Mouse (Mus musculus) stomach, postnatal 0 days (tissue): ENCODE data around the gene Togaram2.

Source experiments
- CTCF ChIP-seq: IDR thresholded peaks from 2 replicates; pipeline ENCODE4 v1.5.1; 2016; ENCODE audit warnings: antibody characterized with exemption, low read depth, mild to moderate bottlenecking, moderate library complexity
- EP300 ChIP-seq: optimal IDR thresholded peaks from 2 replicates; pipeline ENCODE3; 2016; ENCODE audit warnings: antibody characterized with exemption

DNA sequence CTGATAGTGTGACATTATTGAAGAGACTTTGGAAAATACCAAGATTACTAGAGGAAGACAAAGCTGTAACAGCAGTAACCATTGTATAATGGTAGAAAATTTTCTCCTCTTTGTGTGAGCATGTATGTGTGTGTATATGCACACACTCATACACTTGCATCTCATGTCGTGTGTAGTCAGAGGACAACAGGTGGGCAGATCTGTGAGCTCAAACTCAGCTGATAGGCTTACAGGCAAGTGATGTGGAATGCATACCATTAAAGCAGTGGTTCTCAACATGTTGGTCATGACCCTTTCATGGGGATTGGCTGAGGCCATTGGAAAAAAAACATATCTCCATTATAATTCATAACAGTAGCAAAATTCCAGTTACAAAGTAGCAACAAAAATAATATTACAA, 12.7 kb upstream of the Togaram2 start:
- TF ChIP-seq CTCF (no peak), EP300 (no peak)
